Mouse (Mus musculus): ENCODE data around the gene Dgcr8.

The Dgcr8 gene

GRCm38 (mm10) chr16:18220856-18221542 is 68.0 kb downstream of the Dgcr8 start:
- DNase-seq (ENCODE audit: low read depth, low spot score), result no peak

DNA sequence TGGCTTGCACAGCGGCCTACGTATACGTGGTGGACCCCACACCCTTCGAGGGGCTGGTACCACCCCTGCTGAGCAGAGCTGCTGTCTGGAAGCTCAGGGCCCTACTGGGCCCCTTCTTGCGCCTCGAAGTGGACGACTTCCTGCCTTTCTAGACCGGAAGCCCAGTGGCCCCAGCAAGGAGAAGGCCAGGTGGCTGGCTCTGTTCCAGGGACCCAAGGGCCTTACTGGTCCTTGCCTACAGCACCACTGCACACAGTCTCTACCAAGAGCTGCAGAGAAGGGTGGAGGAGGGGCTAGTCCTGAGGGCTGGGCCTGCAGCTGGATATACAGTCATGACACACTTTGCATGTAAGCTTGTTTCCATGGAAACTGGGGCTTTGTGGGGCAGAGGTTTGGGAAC is 69.0 kb downstream of the Dgcr8 start:
- DNase-seq (ENCODE audit: low read depth, low spot score), result no peak

DNA sequence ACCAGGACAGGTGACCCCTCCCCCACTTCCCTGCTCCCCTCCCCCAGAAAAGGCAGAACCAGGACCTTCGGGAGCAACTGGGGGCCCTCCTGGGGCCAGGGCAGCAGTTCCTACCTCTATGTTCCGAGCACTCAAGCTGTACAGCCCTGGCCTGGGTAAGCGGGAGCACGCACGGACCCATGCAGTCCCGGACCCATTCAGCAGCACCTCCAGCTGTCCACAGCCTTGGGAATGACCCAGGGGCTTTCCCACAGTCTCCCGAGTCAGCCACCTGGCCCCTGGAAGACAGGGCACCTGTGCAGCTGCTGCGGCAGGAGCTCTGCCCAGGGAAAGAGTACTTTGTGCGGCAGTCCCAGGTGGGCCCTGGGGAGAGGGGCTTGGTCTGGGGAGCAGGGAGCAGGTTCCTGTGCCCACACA is 70.5 kb downstream of the Dgcr8 start:
- DNase-seq (ENCODE audit: low read depth, low spot score), result no peak

GRCm38 (mm10) chr16:18217579-18217978 is 71.5 kb downstream of the Dgcr8 start, which contains the start of gene Ccdc188:
Ccdc188 (plus strand) TSS chr16:18217879.
- DNase-seq (ENCODE audit: low read depth, low spot score), result no peak

GRCm38 (mm10) chr16:18214858-18215257 is 74.2 kb downstream of the Dgcr8 start:
- DNase-seq (ENCODE audit: low read depth, low spot score), result no peak

GRCm38 (mm10) chr16:18213689-18214088 is 75.4 kb downstream of the Dgcr8 start:
- DNase-seq (ENCODE audit: low read depth, low spot score), result no peak

DNA sequence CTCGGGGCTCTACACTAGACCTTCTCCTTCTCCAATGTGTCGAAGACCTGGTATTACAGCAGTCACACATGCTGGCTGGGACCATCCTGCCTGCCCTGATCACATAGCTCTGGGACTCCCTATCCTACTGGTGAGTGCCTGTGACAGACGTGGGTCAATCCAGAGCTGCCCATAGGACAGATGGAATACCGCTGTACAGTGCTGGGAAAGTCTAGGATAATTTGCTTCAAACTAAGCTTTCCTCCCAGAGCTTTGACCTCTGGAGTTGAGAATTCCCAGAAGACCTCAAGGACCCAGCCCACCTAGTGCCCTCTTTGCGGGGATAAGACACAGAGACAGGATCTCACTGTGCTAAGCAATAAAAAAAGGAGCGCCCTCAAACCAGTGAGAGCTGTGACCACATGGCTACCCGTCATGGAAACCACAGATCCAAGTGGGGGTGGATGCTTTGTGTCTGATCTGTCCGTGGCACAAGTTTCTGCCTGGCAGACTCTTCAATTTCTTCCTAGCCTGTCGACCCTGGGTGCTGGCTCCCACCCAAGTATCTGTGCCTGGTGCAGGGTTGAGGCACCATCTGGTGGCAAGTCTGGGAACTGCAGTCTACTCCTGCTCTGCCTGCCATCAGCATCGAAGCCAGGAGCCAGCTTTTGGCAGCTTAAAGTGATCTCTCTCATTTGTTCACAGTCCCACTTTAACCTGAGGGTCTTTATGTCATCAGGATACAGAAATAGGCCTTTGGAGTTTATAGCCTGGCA is 77.5 kb downstream of the Dgcr8 start:
- peak; percentile 71 for DNase-seq (ENCODE audit: low read depth, low spot score)

GRCm38 (mm10) chr16:18210701-18211416 is 78.2 kb downstream of the Dgcr8 start:
- peak; percentile 64 for DNase-seq (ENCODE audit: low read depth, low spot score)

Measured in ES-CJ7 (cell line).